Mouse (Mus musculus): ENCODE data around the gene Hyal1.

The Hyal1 gene

GRCm38 (mm10) chr9:107590058-107590772 is 13.5 kb downstream of the Hyal1 start:
- in situ Hi-C loops (cut with MboI, MseI): no loop called here

GRCm38 (mm10) chr9:107590773-107591060 is 14.0 kb downstream of the Hyal1 start:
- in situ Hi-C loops (cut with MboI, MseI): no loop called here

GRCm38 (mm10) chr9:107593101-107593976 is 16.6 kb downstream of the Hyal1 start:
- in situ Hi-C loops (cut with MboI, MseI): no loop called here

- in situ Hi-C loops (cut with MboI, MseI): no loop called here
Observed at GRCm38 (mm10) chr9:107594281-107595062, 17.7 kb downstream of the Hyal1 start.

- in situ Hi-C loops (cut with MboI, MseI): no loop called here
Observed at GRCm38 (mm10) chr9:107596619-107597569, 20.2 kb downstream of the Hyal1 start.

GRCm38 (mm10) chr9:107598385-107598784 is 21.7 kb downstream of the Hyal1 start:
- in situ Hi-C loops (cut with MboI, MseI): no loop called here

- in situ Hi-C loops (cut with MboI, MseI): no loop called here
Observed at GRCm38 (mm10) chr9:107599433-107599832, 22.7 kb downstream of the Hyal1 start.

- in situ Hi-C loops (cut with MboI, MseI): no loop called here
Observed at GRCm38 (mm10) chr9:107599842-107600241, 23.1 kb downstream of the Hyal1 start.

GRCm38 (mm10) chr9:107600745-107601144 is 24.0 kb downstream of the Hyal1 start:
- in situ Hi-C loops (cut with MboI, MseI): no loop called here

- in situ Hi-C loops (cut with MboI, MseI): no loop called here
Observed at GRCm38 (mm10) chr9:107601275-107601674, 24.5 kb downstream of the Hyal1 start.

- in situ Hi-C loops (cut with MboI, MseI): no loop called here
Observed at GRCm38 (mm10) chr9:107602068-107602648, 25.4 kb downstream of the Hyal1 start.

GRCm38 (mm10) chr9:107603251-107603650 is 26.5 kb downstream of the Hyal1 start:
- in situ Hi-C loops (cut with MboI, MseI): no loop called here

GRCm38 (mm10) chr9:107605041-107605661 is 28.4 kb downstream of the Hyal1 start:
- in situ Hi-C loops (cut with MboI, MseI): no loop called here

GRCm38 (mm10) chr9:107606591-107606990 is 29.9 kb downstream of the Hyal1 start:
- in situ Hi-C loops (cut with MboI, MseI): no loop called here

GRCm38 (mm10) chr9:107607036-107607435 is 30.3 kb downstream of the Hyal1 start:
- in situ Hi-C loops (cut with MboI, MseI): no loop called here

- in situ Hi-C loops (cut with MboI, MseI): no loop called here
Observed at GRCm38 (mm10) chr9:107607653-107608245, 31.0 kb downstream of the Hyal1 start.

- in situ Hi-C loops (cut with MboI, MseI): no loop called here
Observed at GRCm38 (mm10) chr9:107608741-107609432, 32.2 kb downstream of the Hyal1 start, which contains the start of gene Sema3b. TSS of gene Sema3b (minus strand) at chr9:107609229.

GRCm38 (mm10) chr9:107609433-107609830 is 32.7 kb downstream of the Hyal1 start:
- in situ Hi-C loops (cut with MboI, MseI): no loop called here

All from T-helper 1 cell (primary cell).